Mouse (Mus musculus) spleen, adult 18-20 months (tissue): ENCODE measurements around the gene Txnl4b.

Experiments
- DNase-seq, 2 experiments: peaks; one replicate each; pipeline ENCODE4 v3.0.0; 2022; ENCODE audit warnings: mixed read lengths in 2 of 2

Txnl4b gene

DNA sequence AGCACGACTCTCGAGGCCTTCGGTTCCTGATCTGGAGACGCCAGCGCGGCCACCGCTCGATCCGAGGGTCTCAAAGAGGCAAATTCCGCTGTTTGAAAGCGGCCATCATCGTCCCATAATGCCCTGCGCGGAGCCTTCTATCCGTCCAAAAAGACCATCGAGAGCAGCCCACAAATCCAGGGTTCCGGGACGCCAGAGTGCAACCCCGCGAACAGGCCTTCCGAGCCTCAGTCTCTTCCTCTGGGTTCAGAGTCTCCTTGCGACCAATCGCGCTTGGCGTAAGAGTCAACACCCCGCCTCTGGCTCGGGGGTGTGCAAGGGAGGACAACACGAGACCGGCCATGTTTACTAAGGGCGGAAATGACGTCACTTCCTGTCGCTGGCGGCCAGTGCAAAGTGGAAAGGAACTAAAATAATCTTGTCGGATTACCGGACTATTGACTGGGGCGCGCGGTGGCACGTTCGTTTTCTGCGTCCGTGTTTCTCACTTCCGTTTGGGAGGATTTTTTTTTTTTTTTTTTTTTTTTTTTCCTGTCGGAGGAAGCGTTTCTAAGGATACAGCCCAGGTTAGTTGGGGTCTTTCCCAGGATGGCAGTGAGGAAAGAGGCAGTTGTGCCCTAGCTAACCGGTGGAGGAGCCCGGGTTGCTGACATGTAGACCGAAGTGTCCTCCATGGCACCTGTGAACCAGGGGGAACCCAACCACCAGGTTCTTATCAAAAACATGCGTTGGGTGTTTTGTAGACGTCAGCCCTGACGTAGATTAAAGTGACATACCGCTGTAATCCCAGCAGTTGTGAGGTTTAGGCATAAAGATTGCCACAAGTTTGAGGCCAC is at the start of gene Txnl4b, which contains the start of gene Dhx38:
TSS of gene Txnl4b (plus strand) at position 395 of the 836 bp plus-strand sequence.
TSS of gene Dhx38 (minus strand) at position 364 of the 836 bp plus-strand sequence.
- DNase-seq = peak; percentile 94 to 95

DNA sequence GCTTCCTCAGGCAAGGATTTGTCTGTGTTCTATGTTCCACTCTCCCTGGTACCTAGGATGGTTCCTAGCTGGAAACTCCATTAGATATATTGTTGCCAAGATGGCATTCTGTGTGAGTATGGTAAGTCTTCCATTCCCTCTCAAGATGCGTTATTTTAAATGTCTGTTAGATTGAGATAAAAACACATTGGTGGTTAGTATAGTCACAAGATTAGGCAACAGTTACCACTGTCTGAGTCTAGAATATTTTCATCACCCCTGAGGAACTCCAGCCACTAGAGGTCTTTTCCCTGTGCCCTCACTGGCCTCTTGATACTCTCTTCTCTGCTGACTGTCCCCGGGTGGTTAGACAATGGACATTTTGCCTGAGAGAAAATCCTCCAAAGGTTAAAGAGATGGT is 41.7 kb upstream of the Txnl4b start:
- DNase-seq = no peak

DNA sequence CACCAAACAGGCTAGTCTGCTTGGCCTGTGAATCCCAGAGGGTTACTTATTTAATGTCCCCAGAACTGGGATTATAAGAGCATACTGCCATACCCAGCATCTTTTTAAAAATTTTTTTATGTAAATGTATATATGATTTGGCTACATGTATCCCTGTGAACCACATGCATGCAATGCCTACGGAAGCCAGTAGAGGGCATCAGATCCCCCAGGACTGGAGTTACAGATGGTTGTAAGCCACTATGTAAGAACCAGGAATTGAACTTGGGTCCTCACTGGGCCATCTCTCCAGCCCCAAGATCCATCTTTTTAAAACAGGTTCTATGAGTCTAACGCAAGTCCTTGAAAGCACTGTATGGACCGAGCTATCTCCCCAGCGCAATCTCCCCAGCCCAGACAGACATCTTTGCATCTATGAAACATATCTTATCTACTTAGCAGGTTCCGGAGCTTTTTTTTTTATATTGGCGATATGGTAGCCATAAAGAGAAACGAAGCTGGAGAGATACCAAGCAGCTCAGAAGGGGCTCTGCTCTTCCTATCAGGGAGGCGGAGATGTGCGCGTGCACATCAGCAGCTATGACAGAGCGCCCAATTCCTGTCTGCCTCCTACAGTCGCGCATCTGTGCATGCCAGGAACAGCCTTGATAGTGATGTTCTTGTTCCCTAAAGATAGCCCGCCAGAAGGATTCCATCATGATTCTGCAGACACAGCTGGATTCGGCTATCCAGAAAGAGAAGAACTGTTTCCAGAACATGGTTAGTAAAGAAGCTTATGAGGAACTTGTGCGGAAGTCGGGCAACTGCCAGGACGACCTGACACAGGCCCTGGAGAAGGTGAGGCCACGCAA is 30.3 kb upstream of the Txnl4b start:
- DNase-seq = peak in 1 of 2 experiments; percentile 35

DNA sequence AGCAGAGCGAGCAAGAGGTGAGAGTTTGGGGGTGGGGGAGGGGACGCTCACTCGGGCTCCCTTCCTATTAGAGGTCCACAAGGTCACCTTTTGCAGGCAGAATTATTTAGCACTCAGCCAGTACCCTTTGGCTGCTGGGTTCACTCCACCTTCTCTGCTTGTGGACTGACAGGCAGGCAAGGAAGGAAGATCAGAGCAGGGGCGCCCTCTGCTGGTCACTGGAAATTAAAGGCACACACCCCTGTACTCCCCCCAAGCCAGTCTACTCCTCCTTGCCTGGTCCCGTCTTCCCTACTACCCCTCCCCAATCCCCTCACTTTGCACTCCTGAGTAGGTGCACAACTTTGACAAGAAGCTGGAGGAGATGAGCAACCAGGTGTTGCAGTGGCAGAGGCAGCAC is 29.0 kb upstream of the Txnl4b start:
- DNase-seq = peak in 1 of 2 experiments; percentile 64

DNA sequence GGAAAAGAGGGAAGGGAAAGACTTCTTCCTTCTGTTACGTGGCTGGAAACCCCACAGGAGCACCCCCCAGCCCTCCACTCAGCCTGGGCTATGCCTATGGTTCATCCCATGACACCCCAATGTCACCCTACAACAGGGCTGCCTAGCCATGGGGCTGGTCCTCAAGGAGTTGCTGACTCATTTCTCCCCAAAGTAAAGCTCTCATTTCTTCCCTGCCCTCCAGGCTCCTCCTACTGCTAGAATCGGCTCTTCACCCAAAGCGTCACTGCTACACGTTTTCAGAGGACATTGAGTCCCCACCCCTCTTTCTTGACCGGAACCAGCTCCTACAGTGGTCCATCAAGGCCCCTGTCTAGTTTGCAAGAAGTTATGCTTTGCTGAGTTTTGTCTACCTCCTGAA is 23.5 kb upstream of the Txnl4b start:
- no peak for DNase-seq

DNA sequence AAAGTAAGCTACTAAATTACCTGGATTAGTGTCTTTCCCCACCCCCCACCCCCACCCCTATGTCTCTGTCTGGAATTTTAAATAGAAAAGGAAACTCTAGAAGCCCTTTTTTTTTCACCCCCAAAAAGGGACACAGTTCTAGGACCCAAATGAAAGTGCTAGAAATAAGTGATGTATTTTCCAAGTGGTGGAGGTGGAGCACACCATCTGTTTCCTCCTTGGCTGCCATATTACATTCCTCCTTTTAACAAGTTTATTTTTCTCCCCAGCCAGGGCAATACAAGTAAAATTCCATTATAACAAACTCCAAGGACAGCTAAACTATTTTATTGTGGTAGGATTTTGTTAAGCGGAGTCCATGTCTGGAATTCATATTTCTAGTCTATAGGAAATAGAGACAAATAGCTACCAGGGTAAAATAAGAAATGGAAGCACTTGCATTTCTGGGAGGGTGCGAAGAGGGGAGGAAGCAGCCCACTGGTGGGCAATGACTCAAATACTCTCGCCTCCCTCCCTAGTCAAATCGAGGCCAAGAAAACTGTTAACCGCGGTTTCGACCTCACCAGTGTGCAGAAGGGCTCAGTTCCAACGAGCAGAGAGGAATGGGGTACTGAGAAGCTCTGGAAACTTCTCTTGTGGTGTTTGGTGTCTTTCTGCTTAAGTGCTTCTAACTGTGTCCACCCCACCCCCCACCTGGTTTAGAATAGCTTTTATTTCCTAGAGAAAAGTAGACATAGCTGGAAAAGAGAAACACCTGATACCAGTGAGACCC is 22.8 kb upstream of the Txnl4b start:
- no peak for DNase-seq

DNA sequence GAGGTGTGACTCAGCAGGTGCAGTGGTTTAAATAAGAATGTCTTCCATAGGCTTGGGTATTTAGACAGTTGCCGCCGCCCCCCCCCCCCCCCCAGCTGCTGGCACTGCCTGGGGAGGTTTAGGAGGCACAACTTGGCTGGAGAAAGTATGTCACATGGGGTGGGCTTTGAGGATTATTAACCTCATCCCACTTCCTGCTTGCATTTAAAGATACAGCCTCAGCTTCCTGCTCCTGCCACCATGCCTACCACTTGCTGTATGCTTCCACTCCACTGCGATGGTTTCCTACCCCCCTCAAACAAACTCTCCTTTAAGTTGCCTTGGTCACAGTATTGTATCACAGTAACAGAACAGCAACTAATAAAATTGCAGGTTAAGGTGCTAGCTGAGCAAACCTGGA is 21.6 kb upstream of the Txnl4b start:
- DNase-seq = no peak

DNA sequence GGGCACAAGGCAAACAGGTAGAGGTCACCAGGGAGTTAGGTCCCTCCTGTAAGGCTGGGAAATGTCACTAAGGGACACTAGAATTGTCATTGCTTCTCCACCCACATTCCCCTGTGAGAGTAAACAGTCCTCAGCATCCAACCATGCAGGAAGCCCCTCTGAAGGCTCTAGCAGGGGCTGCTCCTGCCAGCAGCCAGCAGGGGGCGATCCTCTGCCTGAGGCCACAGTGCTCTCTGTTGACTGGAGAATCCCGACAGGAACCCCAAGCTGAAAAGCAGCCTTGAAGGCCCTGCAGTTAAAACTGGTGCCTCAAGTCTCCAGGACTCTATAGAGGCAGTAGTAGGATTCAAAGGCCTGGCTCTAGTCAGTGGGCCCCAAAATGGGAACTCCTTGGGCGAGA is 14.0 kb upstream of the Txnl4b start:
- DNase-seq = peak in 1 of 2 experiments; percentile 20

DNA sequence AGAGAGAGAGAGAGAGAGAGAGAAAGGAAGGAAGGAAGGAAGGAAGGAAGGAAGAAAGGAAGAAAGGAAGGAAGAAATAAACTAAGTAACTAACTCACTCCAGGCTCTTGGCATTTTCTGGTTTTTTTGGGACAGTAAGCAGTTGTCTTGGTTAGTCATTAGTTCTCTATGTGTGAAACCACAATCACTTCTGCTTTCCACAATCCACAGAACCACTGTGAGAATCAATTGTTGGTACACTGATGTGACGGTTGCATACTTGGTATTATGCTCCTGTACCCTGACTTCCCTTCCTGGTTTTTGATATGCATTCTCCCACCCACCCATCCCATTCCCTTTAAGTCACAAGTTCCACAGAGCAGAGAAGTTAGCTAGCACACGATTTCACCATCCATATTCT is 1.8 kb upstream of the Txnl4b start:
- no peak for DNase-seq

DNA sequence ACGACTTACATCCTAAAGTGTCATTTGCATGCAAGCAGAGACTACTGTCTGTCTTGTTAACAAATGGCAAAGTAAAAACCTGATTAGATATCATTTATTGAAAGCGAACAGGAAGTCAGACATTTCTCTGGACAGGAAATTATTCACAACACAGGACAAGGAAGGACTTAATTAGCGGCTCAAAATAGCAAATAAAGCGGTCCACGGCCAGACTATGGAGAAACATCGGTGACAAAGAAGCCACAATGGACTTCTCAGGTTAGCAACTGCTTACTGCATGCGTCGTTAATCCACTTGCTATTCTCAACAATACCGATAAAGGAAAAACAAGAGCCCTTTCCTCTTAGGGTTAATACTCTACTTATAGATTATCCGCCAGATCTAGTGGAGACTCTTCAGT is 926 bp upstream of the Txnl4b start:
- DNase-seq = no peak

DNA sequence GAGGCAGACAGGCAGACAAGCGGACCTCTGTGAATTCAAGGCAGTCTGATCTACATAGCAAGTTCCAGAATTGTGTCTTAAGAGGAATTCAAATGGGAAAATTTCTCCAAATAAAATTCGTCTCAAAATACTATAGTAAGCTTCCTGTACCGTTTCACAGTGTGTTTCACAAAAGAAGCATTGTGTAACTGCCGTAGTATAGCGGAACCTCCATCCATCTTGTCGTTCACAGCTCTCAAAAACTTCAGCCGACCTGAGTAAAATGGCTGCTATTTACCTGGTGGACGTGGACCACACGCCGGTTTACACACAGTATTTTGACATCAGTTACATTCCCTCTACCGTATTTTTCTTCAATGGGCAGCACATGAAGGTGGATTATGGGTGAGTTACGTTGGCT is 5.4 kb downstream of the Txnl4b start:
- no peak for DNase-seq

DNA sequence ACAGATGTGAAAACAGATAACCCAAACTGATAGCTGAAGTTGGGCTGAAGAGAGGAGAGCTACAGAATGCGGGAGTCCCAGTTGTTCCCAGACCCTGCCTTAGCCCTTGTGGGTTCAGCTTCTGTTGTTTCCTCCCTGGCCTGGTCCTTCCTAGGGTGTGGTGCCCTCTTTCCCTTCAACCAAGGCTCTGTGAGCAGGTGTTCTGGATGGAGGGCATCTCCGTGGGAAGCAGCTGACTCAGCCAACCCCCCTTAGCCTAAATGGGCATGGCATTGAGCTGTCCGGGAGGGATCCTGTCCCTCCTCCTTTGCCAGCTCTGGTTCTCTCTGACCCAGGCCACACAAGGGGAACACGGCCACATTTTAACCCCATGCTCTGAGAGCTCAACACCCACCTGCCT is 10.6 kb downstream of the Txnl4b start:
- DNase-seq = no peak

DNA sequence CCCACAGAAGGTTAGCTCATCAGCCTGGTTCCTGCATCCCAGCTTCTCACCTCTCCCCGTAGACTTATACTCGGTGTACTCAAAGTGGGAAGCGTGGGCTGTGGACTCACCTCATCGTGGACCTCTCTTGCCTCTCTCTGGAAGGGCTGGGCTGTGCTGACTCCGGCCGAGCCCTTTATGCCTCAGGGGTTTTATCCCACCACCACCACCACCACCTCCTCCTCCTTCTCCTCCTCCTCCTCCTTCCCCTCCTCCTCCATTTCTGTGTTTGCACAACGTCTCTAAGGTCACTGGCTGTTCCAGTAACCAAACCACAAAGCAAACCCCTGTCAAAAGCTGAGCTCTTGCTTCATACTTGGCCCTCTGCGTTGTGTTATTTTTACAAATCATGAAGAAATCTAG is 13.2 kb downstream of the Txnl4b start, which contains the start of gene Hp:
TSS of gene Hp (minus strand) at position 273 of the 402 bp plus-strand sequence.
- no peak for DNase-seq

DNA sequence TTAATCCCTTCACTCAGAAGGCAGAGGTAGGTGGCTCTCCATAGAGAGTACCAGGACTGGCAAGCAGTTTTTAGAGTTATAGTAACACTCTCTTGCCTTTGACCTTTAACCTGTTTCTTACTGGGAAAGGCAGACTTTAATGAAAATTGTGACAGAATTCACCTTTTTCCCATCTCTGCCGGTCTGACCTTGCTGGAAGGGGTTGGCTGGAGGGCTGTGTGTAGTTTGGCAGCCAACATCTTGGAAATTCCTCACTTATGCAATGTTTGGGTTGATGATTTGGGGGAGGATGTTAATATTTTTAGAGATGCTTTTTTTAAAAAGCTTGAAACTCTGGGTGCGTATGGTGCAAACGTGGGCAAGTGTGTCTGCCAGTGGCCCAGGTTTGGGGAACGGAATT is 18.6 kb downstream of the Txnl4b start:
- no peak for DNase-seq

DNA sequence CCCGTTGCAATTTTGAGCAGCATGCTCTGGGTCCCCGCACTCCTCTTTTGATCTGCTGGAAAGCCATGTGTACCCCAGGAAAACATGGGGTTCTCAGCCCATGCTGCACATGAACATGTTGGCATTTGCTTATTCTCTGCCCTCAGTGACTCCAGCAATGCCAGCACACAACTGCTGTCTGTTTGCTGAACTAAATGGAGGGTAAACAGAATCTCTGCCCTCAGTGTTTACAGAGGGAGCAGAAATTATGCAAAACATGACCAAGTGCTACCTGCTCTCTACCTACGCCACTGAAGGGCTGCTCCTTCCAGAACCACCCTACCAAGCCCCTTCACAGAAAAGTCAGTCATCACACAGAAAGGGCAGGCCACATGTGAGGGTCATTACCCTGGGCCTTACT is 19.1 kb downstream of the Txnl4b start:
- no peak for DNase-seq

DNA sequence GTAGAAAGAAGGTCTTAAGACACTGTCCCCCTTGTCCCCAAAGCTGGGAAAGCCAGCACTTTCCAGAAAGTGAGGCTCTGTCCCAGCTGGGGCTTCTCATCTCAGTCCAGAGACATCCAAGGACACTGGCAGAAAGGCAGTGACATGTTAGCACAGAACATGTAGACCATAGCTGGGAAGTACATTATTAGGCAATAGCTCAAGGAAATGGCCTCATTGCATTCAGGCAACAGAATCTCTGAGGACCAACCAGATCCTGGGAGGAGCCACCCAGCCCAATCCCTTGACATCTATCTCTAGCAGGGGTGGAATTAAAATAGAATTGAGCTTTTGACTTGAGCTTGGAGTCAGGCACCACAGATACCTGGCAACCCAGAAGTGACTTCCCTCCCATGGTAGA is 20.0 kb downstream of the Txnl4b start:
- no peak for DNase-seq

DNA sequence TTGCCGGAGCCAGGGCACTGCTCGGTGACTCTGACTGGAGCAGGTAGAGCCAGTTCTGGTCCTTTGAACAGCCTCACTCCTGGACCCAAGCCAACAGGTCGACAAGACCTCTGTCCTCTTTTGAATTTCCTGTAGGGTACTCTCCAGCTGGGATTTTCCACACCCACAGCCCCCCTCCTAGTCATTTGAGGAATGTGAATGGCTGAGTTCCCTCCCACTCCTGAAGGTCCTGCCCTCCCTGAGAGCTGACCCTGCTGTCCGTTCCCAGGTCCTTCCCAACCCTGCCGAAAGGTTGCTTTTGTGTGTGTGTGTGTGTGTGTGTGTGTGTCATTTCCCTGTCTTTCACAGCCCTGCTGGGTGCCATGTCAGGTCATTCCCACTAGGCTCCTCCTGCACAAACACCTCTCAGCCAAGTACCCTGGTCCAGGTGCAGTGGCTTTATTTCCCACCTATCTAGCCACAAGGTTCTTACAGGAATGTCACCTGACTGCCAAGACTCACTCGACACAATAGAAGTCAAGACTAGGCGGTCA is 21.3 kb downstream of the Txnl4b start:
- DNase-seq = no peak

DNA sequence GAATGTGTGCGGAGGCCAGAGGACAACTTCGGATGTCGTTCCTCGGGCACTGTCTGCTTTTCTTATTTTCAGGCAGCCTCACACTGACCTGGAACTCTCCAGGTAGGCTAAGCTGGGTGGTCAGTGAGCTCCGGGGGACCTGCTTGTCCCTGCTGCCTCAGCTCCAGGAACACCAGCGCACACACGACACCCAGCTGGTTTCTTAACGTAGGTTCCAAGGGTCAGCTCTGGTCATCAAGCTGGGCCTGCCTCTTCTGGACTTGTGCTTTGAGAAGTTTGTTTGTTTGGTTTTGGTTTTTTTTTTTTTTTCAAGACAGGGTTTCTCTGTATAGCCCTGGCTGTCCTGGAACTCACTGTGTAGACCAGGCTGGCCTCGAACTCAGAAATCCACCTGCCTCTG is 25.2 kb downstream of the Txnl4b start:
- DNase-seq = no peak

DNA sequence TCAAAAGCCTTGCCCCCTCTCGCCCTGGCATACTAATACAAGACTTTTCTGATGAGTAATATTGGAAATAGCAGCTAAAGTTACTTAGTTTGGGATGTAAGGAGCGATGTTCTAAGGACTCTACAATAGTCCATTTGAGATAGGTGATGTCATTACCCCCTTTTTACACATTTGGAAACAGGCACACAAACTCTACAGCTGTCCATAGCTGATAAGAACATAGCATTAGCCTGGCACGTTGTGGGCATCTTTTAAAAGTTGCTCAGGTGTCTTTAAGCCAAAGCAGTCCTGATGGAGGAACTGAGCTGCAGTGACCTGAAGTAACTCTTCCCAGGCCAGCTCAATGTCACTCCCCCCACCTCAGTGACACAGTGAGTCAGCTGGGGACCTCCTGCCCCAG is 25.7 kb downstream of the Txnl4b start:
- DNase-seq = no peak

DNA sequence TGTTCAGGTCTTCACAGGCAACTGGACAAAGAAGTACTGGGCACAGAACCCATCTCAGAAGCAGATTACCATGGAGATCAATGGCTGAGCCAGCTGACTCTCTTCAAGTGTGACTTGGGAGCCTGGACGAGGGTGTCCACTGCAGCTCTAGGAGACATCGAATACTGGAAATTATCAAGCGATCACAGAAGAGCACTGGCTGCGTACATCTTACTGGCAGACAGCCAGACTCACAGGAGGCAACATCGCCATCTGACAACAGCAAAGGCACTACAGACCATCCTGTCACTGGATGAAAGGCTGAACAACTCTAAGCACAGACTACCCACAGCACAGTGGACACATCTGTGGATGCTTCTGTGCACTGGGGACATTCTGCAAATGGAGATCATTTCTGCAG is 26.5 kb downstream of the Txnl4b start:
- DNase-seq = no peak

DNA sequence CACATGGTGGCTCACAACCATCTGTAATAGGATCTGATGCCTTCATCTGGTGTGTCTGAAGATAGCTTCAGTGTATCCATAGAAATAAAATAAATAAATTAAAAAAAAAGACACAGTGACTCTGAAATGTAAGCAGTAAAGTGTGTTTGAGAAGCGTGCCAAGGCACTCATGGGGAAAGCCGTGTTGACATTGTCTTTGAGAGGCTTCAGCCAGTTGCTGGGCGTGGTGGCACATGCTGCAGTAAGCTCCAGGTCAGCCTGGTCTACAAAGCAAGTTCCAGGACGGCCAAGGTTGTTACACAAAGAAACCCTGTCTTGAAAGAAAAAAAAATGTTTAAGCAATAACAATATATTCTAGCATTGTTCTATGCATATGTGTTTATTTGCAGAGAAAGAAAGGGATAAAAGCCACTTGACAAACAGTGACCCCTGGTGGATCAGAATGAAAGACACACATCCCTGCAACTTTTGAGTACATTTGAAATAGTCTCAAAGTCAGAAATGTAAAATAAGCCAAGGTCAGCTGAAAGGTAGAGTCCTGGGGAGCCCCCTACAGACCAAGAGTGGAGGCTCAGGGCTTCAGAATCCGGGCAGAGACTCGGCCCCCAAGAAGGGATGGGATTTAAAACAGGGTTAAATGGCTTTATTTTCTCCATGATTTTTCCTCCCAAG is 27.6 kb downstream of the Txnl4b start:
- DNase-seq = no peak

DNA sequence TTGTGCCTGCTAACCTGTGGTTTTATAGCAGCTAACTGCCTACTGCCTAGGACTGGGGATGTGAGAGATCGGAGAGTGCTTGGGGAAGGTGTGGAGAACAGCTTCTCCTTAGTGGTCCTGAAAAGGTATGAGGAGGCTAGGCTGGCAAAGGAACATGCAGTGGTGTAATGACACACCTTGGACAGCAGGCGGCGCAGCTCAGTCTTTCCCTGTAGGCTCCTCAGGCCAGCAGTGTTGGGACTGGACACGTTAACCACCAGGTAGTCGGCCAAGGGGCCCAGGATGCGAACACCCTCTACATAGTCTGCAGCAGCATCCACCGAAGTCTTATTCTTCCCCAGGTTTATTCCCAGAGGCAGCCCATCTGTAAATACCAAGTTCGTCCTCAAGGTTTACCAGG is 30.2 kb downstream of the Txnl4b start:
- peak; percentile 26 to 60 for DNase-seq
